Mouse (Mus musculus) cerebellum, postnatal 36 days (tissue): Measurements from ENCODE around the gene 1700021F05Rik.

ENCODE experiments used
- DNase-seq, 2 experiments: peaks; one replicate each; pipeline ENCODE4 v3.0.0; 2021 to 2022; ENCODE audit warnings: mixed read lengths in 2 of 2

The 1700021F05Rik gene

GRCm38 (mm10) chr10:43481179-43481578 is 59.6 kb downstream of the 1700021F05Rik start:
- no peak for DNase-seq

GRCm38 (mm10) chr10:43480227-43480849 is 60.5 kb downstream of the 1700021F05Rik start:
- DNase-seq: no peak

- DNase-seq: peak; percentile 62 to 72
Measured at GRCm38 (mm10) chr10:43479436-43480157, 61.2 kb downstream of the 1700021F05Rik start.

DNA sequence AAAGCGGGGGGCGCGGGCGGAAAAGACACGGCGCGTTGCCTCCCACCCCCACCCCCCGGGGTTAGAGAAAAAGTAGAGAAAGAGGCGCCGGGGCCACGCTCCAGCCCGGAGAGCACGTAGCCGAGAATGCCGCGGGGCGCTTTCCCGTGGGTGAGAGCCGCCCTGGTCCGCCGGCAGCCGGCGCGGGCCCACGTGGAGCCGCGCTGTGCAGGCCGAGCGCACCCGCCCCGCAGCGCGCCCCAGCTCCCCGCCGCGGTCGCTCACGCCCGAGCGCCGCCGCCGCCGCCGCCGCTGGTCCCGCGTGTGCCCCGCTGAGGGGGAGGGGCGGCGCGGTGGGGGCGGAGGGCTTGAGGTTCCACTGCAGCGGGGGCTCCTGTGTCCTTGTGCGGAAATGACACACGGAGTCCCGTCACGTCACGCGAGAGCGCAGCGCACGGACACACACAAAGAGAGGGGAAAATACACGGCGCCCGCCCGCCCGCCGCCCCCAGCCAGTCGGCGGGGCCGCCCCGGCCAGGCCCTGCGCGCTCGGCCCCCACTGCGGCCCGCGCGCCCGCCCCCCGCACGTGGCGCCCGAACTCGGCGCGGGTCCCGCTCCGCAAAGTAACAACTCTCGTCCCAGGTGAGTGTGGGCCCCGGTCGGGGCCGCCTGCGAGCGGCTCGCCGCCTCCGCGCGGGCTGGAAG is 61.9 kb downstream of the 1700021F05Rik start, which contains the start of gene Bend3:
Gene Bend3 (plus strand): TSS at position 81 of the 685 bp plus-strand sequence.
- DNase-seq: peak; percentile 46 to 61

DNA sequence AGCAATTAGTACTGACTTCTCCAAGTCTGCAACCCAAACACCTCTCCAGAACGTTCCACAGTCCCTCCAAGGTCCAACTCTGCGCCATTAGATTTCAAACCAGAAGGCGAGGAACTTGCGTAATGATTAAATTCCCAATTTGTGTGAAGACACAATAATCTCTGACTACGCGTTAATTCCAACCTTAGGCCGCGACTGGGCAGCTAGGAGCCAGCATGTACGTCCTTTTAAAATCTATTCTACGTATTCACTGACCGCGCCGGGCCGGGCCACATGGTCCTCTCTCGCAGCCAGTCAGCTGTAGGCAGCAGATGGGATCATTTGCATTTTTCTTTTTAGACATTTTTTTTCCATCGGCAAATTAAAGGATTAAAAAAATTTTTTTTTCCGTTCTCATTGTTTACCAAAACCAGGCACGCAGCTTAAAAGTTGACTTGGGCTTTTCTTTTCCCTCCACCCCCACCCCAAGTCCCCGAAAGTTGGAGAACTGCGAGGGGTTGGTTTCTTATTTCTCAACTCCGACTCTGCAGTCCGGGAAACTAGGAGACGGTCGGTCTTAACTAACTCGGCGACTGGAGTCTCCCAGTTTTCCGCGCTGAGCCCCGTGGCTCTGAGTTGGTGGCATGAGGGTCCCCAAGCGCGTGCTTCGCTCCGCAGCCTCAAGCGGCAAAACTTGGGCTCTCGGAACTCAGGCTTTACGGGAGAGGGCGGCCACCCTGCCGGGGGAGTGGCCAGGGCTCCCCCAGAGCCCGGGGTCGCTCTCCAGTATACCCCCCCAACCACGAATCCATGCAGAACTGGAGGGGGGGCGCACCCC is 62.7 kb downstream of the 1700021F05Rik start:
- DNase-seq: peak; percentile 31 to 38

- DNase-seq: no peak
Measured at GRCm38 (mm10) chr10:43477459-43477858, 63.3 kb downstream of the 1700021F05Rik start.

- peak; percentile 23 to 28 for DNase-seq
Measured at GRCm38 (mm10) chr10:43475376-43475775, 65.4 kb downstream of the 1700021F05Rik start.
